Mouse (Mus musculus) limb, embryonic 11.5 days (tissue): ENCODE results near the gene Clip4. TPM values are rescaled to one million over a fixed set of nuclear protein-coding genes. Genes with fewer than 3 reads are reported as not detected.

ENCODE experiments used
- ATAC-seq: fragments of 200-750 bp; cut with Nextera tagmentation; 2 replicates; pipeline ENCODE4 v1.8.0; 2017; ENCODE audit warnings: low read depth; ENCODE audit not compliant: insufficient number of reproducible peaks, low FRiP score, low TSS enrichment
- DNase-seq: peaks from one replicate; pipeline ENCODE4 v3.0.0-alpha.2; 2015; ENCODE audit warnings: low spot score
- H3K27ac ChIP-seq: fragments of 300-500 bp; sonication (generic); replicated peaks from 2 replicates; pipeline ENCODE4 v1.5.1; 2014; ENCODE audit warnings: low read depth, mild to moderate bottlenecking, low read length
- H3K27me3 ChIP-seq: fragments of 300-500 bp; sonication (generic); 2 replicates; pipeline ENCODE4 v1.6.1; 2014; ENCODE audit warnings: mild to moderate bottlenecking, low read length, mixed read lengths; ENCODE audit not compliant: control insufficient read depth, insufficient read depth
- H3K36me3 ChIP-seq: fragments of 300-500 bp; sonication (generic); 2 replicates; pipeline ENCODE4 v1.6.1; 2014; ENCODE audit warnings: mild to moderate bottlenecking, low read length, moderate library complexity, mixed read lengths; ENCODE audit not compliant: control insufficient read depth, insufficient read depth
- H3K4me1 ChIP-seq: fragments of 300-500 bp; sonication (generic); 2 replicates; pipeline ENCODE4 v1.6.1; 2014; ENCODE audit warnings: low read length, mixed read lengths; ENCODE audit not compliant: control insufficient read depth, insufficient read depth
- H3K4me2 ChIP-seq: fragments of 300-500 bp; sonication (generic); 2 replicates; pipeline ENCODE4 v1.6.1; 2014; ENCODE audit warnings: low read depth, mild to moderate bottlenecking, moderate library complexity; ENCODE audit not compliant: severe bottlenecking
- H3K4me3 ChIP-seq: fragments of 300-500 bp; sonication (generic); 2 replicates; pipeline ENCODE4 v1.5.1; 2014; ENCODE audit warnings: low read depth, low read length
- H3K9ac ChIP-seq: fragments of 300-500 bp; sonication (generic); 2 replicates; pipeline ENCODE4 v1.6.1; 2014; ENCODE audit warnings: mild to moderate bottlenecking, low read length
- H3K9me3 ChIP-seq: fragments of 300-500 bp; sonication (generic); 2 replicates; pipeline ENCODE4 v1.6.1; 2016; ENCODE audit warnings: low read length; ENCODE audit not compliant: control insufficient read depth
- WGBS: fragments of 180-500 bp; shearing (Covaris S2); extraction: QIAGEN DNeasy Blood & Tissue Kit; methylation state at CpG from one replicate; pipeline ENCODE4 v1.1.7; 2014; 5-methylcytosine and 5-hydroxymethylcytosine counted together
- polyA plus RNA-seq: library from polyadenylated mRNA; unstranded; fragments of >200 nt; fragmentation: Nextera tagmentation; extraction: Ambion mirVana; gene quantifications from 2 replicates; pipeline ENCODE4 v1.2.1, GENCODE M21; 2014

The Clip4 gene
- polyA plus RNA-seq, 1 experiment from 2014 or later, result 2.7 TPM

GRCm38 (mm10) chr17:71831960-71832359 is 63.7 kb downstream of the Clip4 start:
- Histone ChIP-seq H3K27ac (no peak overlapping the region), H3K4me1 (0 out of 2 replicates have a peak, but pooled peaks cover 3% of the 10 kb centered on the region), H3K9me3 (no peaks in the 10 kb centered on the region), H3K36me3 (no peaks in the 10 kb centered on the region), H3K4me3 (no peak overlapping the region), H3K27me3 (no peaks in the 10 kb centered on the region), H3K9ac (no peak overlapping the region), H3K4me2 (no peak overlapping the region)
- WGBS, result 86% methylated on average over 3 of the region's 3 CpGs
- ATAC-seq (no peak), DNase-seq (no peak)

- H3K9me3 ChIP-seq, result no peaks in the 10 kb centered on the region
- no peak overlapping the region for H3K4me3 ChIP-seq
- DNase-seq (no peak), ATAC-seq (no peak)
- no peaks in the 10 kb centered on the region for H3K4me1 ChIP-seq
- no peak overlapping the region for H3K9ac ChIP-seq
- no peaks in the 10 kb centered on the region for H3K27me3 ChIP-seq
- H3K4me2 ChIP-seq, result no peak overlapping the region
- no peak overlapping the region for H3K27ac ChIP-seq
- H3K36me3 ChIP-seq, result no peaks in the 10 kb centered on the region
- 90% methylated on average over 3 of the region's 3 CpGs for WGBS
Measured at GRCm38 (mm10) chr17:71862184-71862583, 93.9 kb downstream of the Clip4 start.

- Histone ChIP-seq H3K9me3 (no peaks in the 10 kb centered on the region), H3K4me3 (no peak overlapping the region), H3K9ac (no peak overlapping the region), H3K4me1 (no peaks in the 10 kb centered on the region), H3K27me3 (no peaks in the 10 kb centered on the region), H3K4me2 (no peak overlapping the region), H3K36me3 (no peaks in the 10 kb centered on the region), H3K27ac (no peak overlapping the region)
- DNase-seq, result no peak
- 86% methylated on average over 4 of the region's 4 CpGs for WGBS
- no peak for ATAC-seq
Measured at GRCm38 (mm10) chr17:71862895-71863294, 94.6 kb downstream of the Clip4 start.

GRCm38 (mm10) chr17:71864039-71864438 is 95.8 kb downstream of the Clip4 start:
- no peak for DNase-seq
- WGBS, result 87% methylated on average over 8 of the region's 8 CpGs

GRCm38 (mm10) chr17:71865437-71865836 is 97.2 kb downstream of the Clip4 start:
- Histone ChIP-seq H3K4me2 (no peak overlapping the region), H3K36me3 (no peaks in the 10 kb centered on the region), H3K4me1 (no peaks in the 10 kb centered on the region), H3K27me3 (no peaks in the 10 kb centered on the region), H3K9me3 (no peaks in the 10 kb centered on the region), H3K27ac (no peak overlapping the region), H3K4me3 (no peak overlapping the region), H3K9ac (no peak overlapping the region)
- no peak for ATAC-seq
- WGBS, result 76% methylated on average over 5 of the region's 5 CpGs
- no peak for DNase-seq

More at GRCm38 (mm10) chr17:71864039-71864438, 95.8 kb downstream of the Clip4 start:
- Histone ChIP-seq H3K9me3 (no peaks in the 10 kb centered on the region), H3K4me3 (no peak overlapping the region), H3K4me2 (no peak overlapping the region), H3K4me1 (no peaks in the 10 kb centered on the region), H3K27me3 (no peaks in the 10 kb centered on the region), H3K36me3 (no peaks in the 10 kb centered on the region), H3K27ac (no peak overlapping the region), H3K9ac (no peak overlapping the region)
- ATAC-seq, result no peak

GRCm38 (mm10) chr17:71867892-71868291 is 99.6 kb downstream of the Clip4 start:
- H3K36me3 ChIP-seq, result no peaks in the 10 kb centered on the region
- ATAC-seq, result no peak
- H3K4me2 ChIP-seq, result no peak overlapping the region
- DNase-seq, result no peak
- H3K9ac ChIP-seq, result no peak overlapping the region
- H3K4me3 ChIP-seq, result no peak overlapping the region
- no peaks in the 10 kb centered on the region for H3K27me3 ChIP-seq
- no peaks in the 10 kb centered on the region for H3K9me3 ChIP-seq
- 82% methylated on average over 2 of the region's 2 CpGs for WGBS
- H3K4me1 ChIP-seq, result no peaks in the 10 kb centered on the region
- no peak overlapping the region for H3K27ac ChIP-seq

GRCm38 (mm10) chr17:71868828-71869227 is 100.6 kb downstream of the Clip4 start:
- H3K9ac ChIP-seq, result no peak overlapping the region
- WGBS, result 88% methylated on average over 12 of the region's 12 CpGs
- no peaks in the 10 kb centered on the region for H3K27me3 ChIP-seq
- no peak overlapping the region; the same call in 1 of the 2 replicates for H3K4me2 ChIP-seq
- no peaks in the 10 kb centered on the region for H3K4me1 ChIP-seq
- no peak overlapping the region for H3K4me3 ChIP-seq
- H3K36me3 ChIP-seq, result no peaks in the 10 kb centered on the region
- ATAC-seq (no peak), DNase-seq (no peak)
- no peaks in the 10 kb centered on the region for H3K9me3 ChIP-seq
- H3K27ac ChIP-seq, result no peak overlapping the region

- H3K4me3 ChIP-seq, result peak overlapping the region; percentile 37
- H3K4me2 ChIP-seq, result peak overlapping the region; percentile 80
- no peaks in the 10 kb centered on the region for H3K9me3 ChIP-seq
- DNase-seq, result peak; percentile 72
- H3K36me3 ChIP-seq, result no peaks in the 10 kb centered on the region
- 8% methylated on average over 60 of the region's 60 CpGs for WGBS
- no peaks in the 10 kb centered on the region for H3K4me1 ChIP-seq
- peak; percentile 63; the same call in 1 of the 2 replicates for ATAC-seq
- no peaks in the 10 kb centered on the region for H3K27me3 ChIP-seq
- H3K27ac ChIP-seq, result no peak overlapping the region
- H3K9ac ChIP-seq, result peak overlapping the region; percentile 82
Measured at GRCm38 (mm10) chr17:71869372-71870231, 101.3 kb downstream of the Clip4 start.
